Mouse (Mus musculus): ENCODE measurements at regions not wholly inside any gene's neighbourhood (a gene's known extent, or its start where the extent isn't known, plus 50 kb on each side); places are given as distances from the start of the nearest gene placed in this dataset.

- TF ChIP-seq GATA1 (IDR thresholded peaks at IDR 0.05; ENCODE audit: low read length) (no peak), TAL1 (IDR thresholded peaks at IDR 0.05; ENCODE audit: low read length) (no peak)
These were observed 285.4 kb upstream of the Klf3 start for GRCm38 (mm10) chr5:64517835-64518234.

Data from erythroblast, embryonic 14.5 days (primary cell).